Mouse (Mus musculus): ENCODE measurements around the gene Igf2. TPM values are rescaled to one million over a fixed set of nuclear protein-coding genes. Genes with fewer than 3 reads are reported as not detected.

The Igf2 gene
- polyA plus RNA-seq (2016; fragmentation: Nextera tagmentation; extraction: Ambion mirVana), result 769 and 872 TPM in 2 replicates

DNA sequence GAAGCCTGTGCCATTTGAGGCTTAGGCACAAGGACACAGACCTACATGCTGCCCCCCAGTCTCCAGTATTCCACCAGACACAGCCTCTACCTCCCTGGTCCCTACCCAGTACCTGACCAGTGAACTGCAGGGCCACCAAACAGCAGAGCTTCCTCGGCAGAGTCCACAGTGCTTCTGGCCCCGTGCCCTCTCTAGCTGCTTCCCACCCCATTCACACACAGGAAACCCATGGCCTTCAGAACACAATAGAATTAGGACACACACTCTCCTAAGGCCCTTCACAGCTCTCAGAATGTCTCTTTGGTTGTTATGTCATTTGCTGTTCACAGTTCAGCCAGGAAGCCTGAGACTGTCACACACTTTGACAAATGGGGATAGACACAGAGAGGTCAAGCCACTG lies at the start of gene Igf2:
Gene Igf2 (minus strand): TSS at position 158 of the 400 bp plus-strand sequence.
- Histone ChIP-seq H3K36me3 (peaks cover 48% of the 10 kb centered on the region), H3K4me3 (peak within 1 kb of the TSS; percentile 77; the same call in 1 of the 2 replicates), H3K4me1 (peaks cover 36% of the 10 kb centered on the region), H3K27ac (peak within 1 kb of the TSS; percentile 99), H3K27me3 (ENCODE audit: low read depth, poor library complexity, severe bottlenecking) (peaks cover 56% of the 10 kb centered on the region), H3K9me3 (replicated peaks) (peaks cover 20% of the 10 kb centered on the region)
- DNase-seq (ENCODE audit: low spot score), result no peak
- WGBS, result 59% methylated on average over 2 of the region's 2 CpGs

DNA sequence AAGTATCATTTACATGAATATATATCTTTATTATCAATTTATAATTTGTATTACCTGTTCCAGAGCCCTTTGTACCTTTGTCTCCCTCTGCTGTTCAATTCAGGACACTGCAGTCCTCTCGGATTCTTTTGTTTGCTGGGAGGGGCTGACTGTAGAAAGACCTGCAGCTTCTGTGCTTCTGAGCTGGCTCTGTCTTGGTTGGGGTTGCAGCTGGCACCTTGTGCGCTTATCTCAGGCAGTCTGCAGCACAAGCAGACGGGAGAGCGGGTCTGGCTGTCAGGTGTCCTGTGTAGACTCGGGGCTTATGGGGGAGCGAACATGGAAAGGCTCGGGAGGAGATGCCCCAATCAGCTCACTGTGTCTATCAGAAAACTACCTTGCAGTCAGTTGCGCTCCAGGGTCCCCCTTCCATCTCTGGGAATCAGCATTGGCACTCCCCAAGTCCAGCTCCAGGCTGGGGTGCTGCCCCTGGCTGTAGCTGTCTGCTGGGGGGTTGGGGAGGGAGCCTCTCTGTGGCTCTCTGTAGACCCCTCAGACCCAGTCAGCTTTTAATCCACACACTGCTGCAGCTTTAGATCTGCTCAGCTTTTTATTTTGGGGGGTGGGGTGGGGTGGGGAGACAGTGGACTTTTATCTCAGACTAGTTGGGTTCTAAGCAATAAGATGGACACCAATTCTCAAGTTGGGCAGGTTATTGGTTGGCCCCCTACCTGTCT lies 48.3 kb upstream of the Igf2 start:
- Histone ChIP-seq H3K4me3 (peak overlapping the region; percentile 42), H3K36me3 (no peaks in the 10 kb centered on the region), H3K4me1 (peaks cover 4% of the 10 kb centered on the region), H3K27ac (peak overlapping the region; percentile 82), H3K9me3 (replicated peaks) (no peaks in the 10 kb centered on the region), H3K27me3 (ENCODE audit: low read depth, poor library complexity, severe bottlenecking) (no peaks in the 10 kb centered on the region)
- peak; percentile 55 for DNase-seq (ENCODE audit: low spot score)
- WGBS, result 20% methylated on average over 8 of the region's 8 CpGs

DNA sequence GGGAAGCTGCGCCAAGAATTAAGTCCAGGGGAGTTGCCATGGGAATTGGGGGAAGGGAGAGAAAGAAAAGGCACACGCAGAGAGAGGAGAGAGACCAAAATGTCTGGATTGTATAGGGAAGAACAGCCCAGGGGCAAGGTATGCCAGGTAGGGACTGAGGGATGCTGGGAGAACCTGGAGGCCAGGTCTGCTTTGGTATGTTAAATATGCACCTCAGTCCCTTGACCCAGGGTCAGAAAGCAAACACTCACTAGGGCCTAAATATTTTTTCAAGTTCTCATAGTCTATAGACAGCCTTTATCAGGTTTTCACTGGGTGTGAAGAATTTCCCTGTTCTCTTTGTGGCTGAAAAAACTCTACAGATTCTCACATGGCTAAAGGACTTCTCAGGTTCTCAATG lies 40.3 kb upstream of the Igf2 start:
- Histone ChIP-seq H3K4me3 (no peak overlapping the region), H3K4me1 (no peaks in the 10 kb centered on the region), H3K27me3 (ENCODE audit: low read depth, poor library complexity, severe bottlenecking) (no peaks in the 10 kb centered on the region), H3K9me3 (replicated peaks) (no peaks in the 10 kb centered on the region), H3K27ac (no peak overlapping the region), H3K36me3 (no peaks in the 10 kb centered on the region)
- WGBS, result 86% methylated on average over 2 of the region's 2 CpGs
- DNase-seq (ENCODE audit: low spot score), result no peak

DNA sequence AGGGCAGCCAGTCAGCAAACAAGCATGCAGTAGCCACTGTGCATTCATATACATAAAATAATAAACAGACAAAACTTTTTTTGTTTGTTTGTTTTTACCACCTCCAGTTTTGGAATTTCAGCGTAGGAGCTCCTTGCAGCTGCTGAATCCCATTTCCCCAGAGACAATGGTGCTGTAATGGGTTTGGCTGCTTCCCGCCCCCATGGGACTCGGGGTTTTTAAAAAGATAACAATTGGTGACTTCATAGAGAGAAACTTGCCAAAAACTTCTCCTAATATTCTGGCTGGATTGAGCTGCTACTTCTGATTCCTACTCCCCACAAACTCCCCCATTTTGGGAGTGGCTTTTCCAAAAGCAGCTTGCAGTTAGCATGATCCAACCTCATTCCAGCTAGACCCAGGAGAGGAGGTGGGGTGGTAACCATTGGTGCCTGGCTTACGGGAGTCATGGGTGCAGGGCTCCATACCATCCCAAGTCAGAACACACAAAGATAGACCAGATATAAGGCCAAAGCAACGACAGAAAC lies 32.8 kb upstream of the Igf2 start:
- H3K4me3 ChIP-seq, result no peak overlapping the region
- WGBS, result 78% methylated on average over 5 of the region's 5 CpGs
- H3K9me3 ChIP-seq (replicated peaks), result no peaks in the 10 kb centered on the region
- no peaks in the 10 kb centered on the region for H3K36me3 ChIP-seq
- H3K27me3 ChIP-seq (ENCODE audit: low read depth, poor library complexity, severe bottlenecking), result no peaks in the 10 kb centered on the region
- no peaks in the 10 kb centered on the region for H3K4me1 ChIP-seq
- H3K27ac ChIP-seq, result no peak overlapping the region
- no peak for DNase-seq (ENCODE audit: low spot score)

DNA sequence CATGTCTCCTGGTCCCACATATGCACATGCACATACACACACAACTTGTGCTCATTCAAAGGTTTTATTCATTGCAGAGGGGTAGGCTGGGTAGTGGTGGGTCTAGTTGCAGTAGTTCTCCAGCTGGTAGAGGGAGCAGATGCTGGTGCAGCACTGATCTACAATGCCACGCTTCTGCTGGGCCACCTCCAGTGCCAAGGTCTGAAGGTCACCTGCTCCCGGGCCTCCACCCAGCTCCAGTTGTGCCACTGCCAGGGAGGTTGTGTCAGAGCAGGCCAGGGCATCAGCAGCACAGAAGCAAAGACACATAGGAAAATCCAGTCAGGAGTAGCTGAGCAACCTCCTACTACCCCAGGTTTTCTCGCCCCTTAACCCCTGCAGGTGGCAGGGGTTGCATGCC lies 12.0 kb upstream of the Igf2 start:
- H3K27me3 ChIP-seq (ENCODE audit: low read depth, poor library complexity, severe bottlenecking), result no peaks in the 10 kb centered on the region
- no peak overlapping the region for H3K27ac ChIP-seq
- H3K9me3 ChIP-seq (replicated peaks), result no peaks in the 10 kb centered on the region
- H3K36me3 ChIP-seq, result no peaks in the 10 kb centered on the region
- no peak overlapping the region for H3K4me3 ChIP-seq
- WGBS, result 87% methylated on average over 3 of the region's 3 CpGs
- DNase-seq (ENCODE audit: low spot score), result no peak
- H3K4me1 ChIP-seq, result peaks cover 5% of the 10 kb centered on the region; the same call in 1 of the 2 replicates

DNA sequence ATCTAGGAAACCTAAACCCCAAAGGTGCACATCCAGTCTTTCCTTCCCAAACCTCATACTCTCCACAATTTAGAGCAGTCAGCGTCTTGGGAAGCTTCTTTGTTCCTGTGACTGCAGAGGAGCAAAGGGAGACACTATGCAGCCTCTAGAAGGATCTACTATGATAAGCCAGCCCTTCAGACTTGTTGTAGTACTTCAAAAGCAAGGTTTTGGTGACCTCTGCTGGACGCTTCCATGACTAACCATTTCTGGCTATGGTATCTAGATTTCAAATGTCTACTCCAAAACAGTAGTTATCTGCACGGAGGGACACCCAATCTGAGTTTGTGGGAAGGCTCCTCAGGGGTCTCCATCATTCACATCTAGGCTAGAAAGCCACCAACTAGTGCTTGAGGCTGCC lies 9.0 kb upstream of the Igf2 start:
- 10% methylated on average over 3 of the region's 3 CpGs for WGBS
- Histone ChIP-seq H3K4me1 (peaks cover 5% of the 10 kb centered on the region; the same call in 1 of the 2 replicates), H3K27me3 (ENCODE audit: low read depth, poor library complexity, severe bottlenecking) (no peaks in the 10 kb centered on the region), H3K9me3 (replicated peaks) (0 out of 2 replicates have a peak, but pooled peaks cover 7% of the 10 kb centered on the region), H3K36me3 (no peaks in the 10 kb centered on the region), H3K27ac (no peak overlapping the region), H3K4me3 (no peak overlapping the region)
- peak; percentile 69 for DNase-seq (ENCODE audit: low spot score)

DNA sequence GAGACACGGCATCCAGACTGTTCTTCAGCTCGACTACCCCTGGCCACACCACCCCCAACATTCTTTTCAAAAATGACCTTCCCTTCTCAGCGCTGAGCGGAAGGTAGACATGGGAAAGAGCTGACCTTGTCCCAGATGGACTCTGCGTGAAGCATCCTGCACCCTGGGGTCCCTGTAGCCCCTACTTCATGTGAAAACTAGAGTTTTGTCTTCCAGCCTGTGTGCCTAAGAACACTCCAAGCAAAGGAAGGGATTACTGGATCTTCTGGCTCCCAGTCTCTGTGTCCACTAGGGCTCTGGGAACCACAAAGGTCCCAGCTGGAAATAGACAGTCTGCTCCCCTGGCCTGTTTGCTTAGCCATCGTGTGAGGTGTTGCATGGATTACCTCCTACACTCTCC lies 8.5 kb upstream of the Igf2 start:
- 83% methylated on average over 6 of the region's 6 CpGs for WGBS

DNA sequence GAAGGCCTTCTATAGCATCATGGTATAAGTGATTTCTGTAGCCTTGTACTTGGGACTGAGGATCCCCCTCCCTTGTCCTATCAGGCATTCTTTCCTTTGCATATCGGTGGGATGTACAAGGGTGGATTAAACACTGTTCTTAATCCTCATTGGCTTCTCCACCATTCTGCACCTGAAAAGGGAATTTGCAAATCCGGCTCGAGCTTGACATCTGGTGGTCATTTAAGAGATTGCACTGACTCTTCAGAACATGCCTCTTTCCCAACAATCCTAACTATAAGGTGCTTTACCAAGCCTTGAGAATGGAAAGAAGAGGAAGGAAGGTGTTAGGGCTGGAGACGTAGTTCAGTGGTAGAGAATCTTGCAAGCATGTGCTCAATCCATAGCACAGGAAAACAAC lies 5.5 kb upstream of the Igf2 start:
- Histone ChIP-seq H3K36me3 (peaks cover 29% of the 10 kb centered on the region), H3K4me3 (no peak overlapping the region), H3K4me1 (peaks cover 5% of the 10 kb centered on the region; the same call in 1 of the 2 replicates), H3K27ac (no peak overlapping the region), H3K9me3 (replicated peaks) (peaks cover 20% of the 10 kb centered on the region), H3K27me3 (ENCODE audit: low read depth, poor library complexity, severe bottlenecking) (peaks cover 5% of the 10 kb centered on the region; the same call in 1 of the 2 replicates)
- peak; percentile 59 for DNase-seq (ENCODE audit: low spot score)
- WGBS, result 19% methylated on average over 4 of the region's 4 CpGs

More for the DNA sequence above, 8.5 kb upstream of the Igf2 start:
- peaks cover 11% of the 10 kb centered on the region for H3K9me3 ChIP-seq (replicated peaks)
- peak overlapping the region; percentile 59 for H3K27ac ChIP-seq
- DNase-seq (ENCODE audit: low spot score), result no peak
- no peak overlapping the region for H3K4me3 ChIP-seq
- H3K4me1 ChIP-seq, result peaks cover 5% of the 10 kb centered on the region; the same call in 1 of the 2 replicates
- no peaks in the 10 kb centered on the region for H3K36me3 ChIP-seq
- H3K27me3 ChIP-seq (ENCODE audit: low read depth, poor library complexity, severe bottlenecking), result no peaks in the 10 kb centered on the region

DNA sequence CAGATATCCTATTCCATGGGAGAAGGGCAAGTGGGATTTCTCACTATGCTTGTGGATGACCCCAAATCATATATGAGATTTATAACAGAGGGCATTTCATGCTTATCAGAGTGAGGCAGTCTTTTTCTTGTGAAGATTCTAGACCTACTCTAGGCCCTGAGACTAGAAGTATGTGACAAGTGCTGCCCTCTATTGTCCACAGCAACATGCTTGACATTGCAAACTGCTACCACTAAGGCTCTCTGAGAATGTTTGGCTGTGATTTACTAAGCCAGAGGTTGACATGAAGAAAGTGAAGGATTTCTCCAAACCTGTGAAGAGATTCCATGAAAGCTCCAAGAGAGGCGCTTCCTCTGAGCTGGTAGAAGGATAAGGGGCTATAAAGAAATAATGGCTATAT lies 4.5 kb upstream of the Igf2 start:
- Histone ChIP-seq H3K27me3 (ENCODE audit: low read depth, poor library complexity, severe bottlenecking) (peaks cover 14% of the 10 kb centered on the region), H3K9me3 (replicated peaks) (peaks cover 20% of the 10 kb centered on the region), H3K36me3 (peaks cover 39% of the 10 kb centered on the region), H3K4me1 (peaks cover 12% of the 10 kb centered on the region; the same call in 1 of the 2 replicates), H3K4me3 (no peak overlapping the region), H3K27ac (no peak overlapping the region)
- 94% methylated on average over 1 of the region's 1 CpGs for WGBS
- DNase-seq (ENCODE audit: low spot score), result no peak

DNA sequence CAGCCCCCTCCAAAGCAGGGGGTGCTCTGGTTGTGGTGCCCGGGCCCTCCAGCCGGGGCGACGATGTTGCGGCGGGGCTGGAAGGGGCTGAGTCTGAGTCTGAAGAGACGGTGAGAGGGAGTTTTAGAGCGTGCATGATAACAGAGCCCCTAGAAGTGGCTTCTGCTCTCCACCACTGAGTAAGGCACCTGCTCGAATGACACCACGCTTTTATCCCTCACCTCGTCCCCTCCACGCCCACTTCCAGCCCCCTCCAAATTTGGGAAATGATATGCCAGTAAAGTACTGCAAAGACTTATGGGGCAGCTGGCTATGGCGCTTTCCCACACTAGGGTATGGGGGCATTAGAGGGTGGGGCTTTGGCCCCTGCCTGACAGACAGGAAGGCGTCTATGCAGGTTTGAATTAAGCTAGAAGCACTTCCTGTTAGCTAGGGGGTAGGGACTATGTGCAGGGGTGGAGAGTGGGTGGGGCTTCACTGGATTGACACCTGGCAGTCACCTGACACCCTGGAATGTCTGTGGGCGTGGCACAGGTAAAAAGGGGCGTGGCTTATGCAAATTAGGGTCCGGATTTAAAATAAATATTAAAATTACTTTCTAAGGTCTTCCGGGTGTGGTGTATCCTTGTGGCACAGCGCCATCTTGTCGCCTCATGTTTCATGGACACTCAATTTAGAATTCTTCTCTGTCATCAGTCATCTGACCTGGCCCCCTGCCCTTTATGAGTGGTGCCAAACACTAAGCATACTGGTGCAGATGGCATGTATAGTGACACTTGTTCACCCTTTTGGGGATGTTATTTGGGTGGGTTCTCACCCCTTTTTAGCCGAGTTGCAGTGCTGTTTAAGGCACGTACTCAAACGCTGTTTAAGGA lies 3.4 kb upstream of the Igf2 start, which contains the start of gene Gm49394:
Gene Gm49394 (minus strand): TSS at position 192 of the 875 bp plus-strand sequence.
- 84% methylated on average over 23 of the region's 23 CpGs for WGBS
- Histone ChIP-seq H3K27me3 (ENCODE audit: low read depth, poor library complexity, severe bottlenecking) (peaks cover 25% of the 10 kb centered on the region), H3K27ac (no peak within 1 kb of the TSS), H3K9me3 (replicated peaks) (peaks cover 20% of the 10 kb centered on the region), H3K4me1 (peaks cover 23% of the 10 kb centered on the region), H3K36me3 (peaks cover 48% of the 10 kb centered on the region), H3K4me3 (no peak within 1 kb of the TSS)
- peak; percentile 54 for DNase-seq (ENCODE audit: low spot score)

DNA sequence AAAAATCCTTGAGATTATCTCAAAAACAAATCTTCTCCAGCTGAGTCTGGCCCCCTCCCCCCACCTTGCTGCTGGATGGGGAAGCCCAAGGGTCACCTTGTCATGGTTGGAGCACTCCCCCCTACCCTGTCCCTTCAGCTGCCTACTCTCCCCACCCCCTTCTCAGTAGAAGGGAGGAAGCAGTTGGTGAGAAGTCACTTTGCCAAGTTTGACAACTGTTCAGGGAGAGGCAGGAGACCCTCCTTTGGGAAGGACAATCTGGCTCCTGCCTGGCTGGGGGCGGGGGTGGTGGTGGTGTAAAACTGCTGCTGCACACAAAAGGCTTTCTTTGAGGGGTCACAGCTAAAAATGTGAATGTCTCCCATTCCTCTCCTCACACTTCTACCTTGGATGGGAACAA lies 1.7 kb upstream of the Igf2 start:
- no peak for DNase-seq (ENCODE audit: low spot score)
- Histone ChIP-seq H3K36me3 (peaks cover 48% of the 10 kb centered on the region), H3K9me3 (replicated peaks) (peaks cover 20% of the 10 kb centered on the region), H3K27me3 (ENCODE audit: low read depth, poor library complexity, severe bottlenecking) (peaks cover 40% of the 10 kb centered on the region), H3K4me3 (no peak overlapping the region), H3K4me1 (peaks cover 36% of the 10 kb centered on the region), H3K27ac (no peak overlapping the region)
- 93% methylated on average over 1 of the region's 1 CpGs for WGBS

DNA sequence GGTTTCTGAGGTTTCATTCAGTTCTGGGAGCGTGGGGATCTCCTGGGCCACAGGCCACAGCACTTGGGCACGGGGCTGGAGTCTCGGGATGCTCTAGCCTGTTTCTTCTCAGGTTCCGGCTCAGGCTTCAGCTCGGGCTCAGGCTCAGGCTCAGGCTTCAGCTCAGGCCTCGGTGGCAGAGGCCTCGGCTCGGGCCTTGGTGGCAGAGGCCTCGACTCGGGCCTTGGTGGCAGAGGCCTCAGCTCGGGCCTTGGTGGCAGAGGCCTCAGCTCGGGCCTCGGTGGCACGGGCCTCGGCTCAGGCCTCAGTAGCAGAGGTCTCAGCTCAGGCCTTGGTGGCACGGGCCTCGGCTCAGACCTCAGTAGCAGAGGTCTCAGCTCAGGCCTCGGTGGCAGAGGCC lies 905 bp upstream of the Igf2 start:
- Histone ChIP-seq H3K4me3 (no peak overlapping the region), H3K36me3 (peaks cover 48% of the 10 kb centered on the region), H3K4me1 (peaks cover 36% of the 10 kb centered on the region), H3K27ac (peak overlapping the region; percentile 42; the same call in 1 of the 2 replicates), H3K27me3 (ENCODE audit: low read depth, poor library complexity, severe bottlenecking) (peaks cover 48% of the 10 kb centered on the region), H3K9me3 (replicated peaks) (peaks cover 20% of the 10 kb centered on the region)
- WGBS, result 92% methylated on average over 18 of the region's 18 CpGs
- DNase-seq (ENCODE audit: low spot score), result no peak

Measured in limb, embryonic 10.5 days (tissue).